Mouse (Mus musculus): Measurements from ENCODE around the gene Marc1. TPM values are rescaled to one million over a fixed set of nuclear protein-coding genes. Genes with fewer than 3 reads are reported as not detected.

Marc1 gene
- polyA plus RNA-seq, 1 experiment from 2014 or later, result 40.0 TPM

- Histone ChIP-seq H3K27me3 (no peaks in the 10 kb centered on the region), H3K4me3 (replicated peaks) (no peak overlapping the region), H3K27ac (replicated peaks) (no peak overlapping the region), H3K9me3 (replicated peaks) (no peaks in the 10 kb centered on the region), H3K9ac (no peak overlapping the region), H3K36me3 (replicated peaks) (no peaks in the 10 kb centered on the region), H3K4me2 (no peak overlapping the region), H3K4me1 (replicated peaks) (no peaks in the 10 kb centered on the region)
- no peak for ATAC-seq (ENCODE audit: insufficient read depth)
- 72% methylated on average over 5 of the region's 5 CpGs for WGBS (ENCODE audit: insufficient replicate concordance)
Observed at GRCm38 (mm10) chr1:184752671-184753070, 58.4 kb downstream of the Marc1 start.

- no peaks in the 10 kb centered on the region for H3K27me3 ChIP-seq
- H3K9ac ChIP-seq, result no peak overlapping the region
- H3K36me3 ChIP-seq (replicated peaks), result no peaks in the 10 kb centered on the region
- ATAC-seq (ENCODE audit: insufficient read depth), result no peak
- no peak overlapping the region for H3K27ac ChIP-seq (replicated peaks)
- H3K9me3 ChIP-seq (replicated peaks), result no peaks in the 10 kb centered on the region
- H3K4me3 ChIP-seq (replicated peaks), result no peak overlapping the region
- H3K4me2 ChIP-seq, result no peak overlapping the region
- WGBS (ENCODE audit: insufficient replicate concordance), result 54% methylated on average over 11 of the region's 11 CpGs
- H3K4me1 ChIP-seq (replicated peaks), result no peaks in the 10 kb centered on the region
Observed at GRCm38 (mm10) chr1:184750114-184750664, 60.9 kb downstream of the Marc1 start.

- Histone ChIP-seq H3K9me3 (replicated peaks) (no peaks in the 10 kb centered on the region), H3K4me2 (no peak overlapping the region), H3K27me3 (0 out of 2 replicates have a peak, but pooled peaks cover 6% of the 10 kb centered on the region), H3K27ac (replicated peaks) (no peak overlapping the region), H3K36me3 (replicated peaks) (no peaks in the 10 kb centered on the region), H3K4me3 (replicated peaks) (no peak overlapping the region), H3K4me1 (replicated peaks) (no peaks in the 10 kb centered on the region), H3K9ac (no peak overlapping the region)
- ATAC-seq (ENCODE audit: insufficient read depth), result no peak
- 51% methylated on average over 14 of the region's 14 CpGs for WGBS (ENCODE audit: insufficient replicate concordance)
Observed at GRCm38 (mm10) chr1:184748692-184749152, 62.4 kb downstream of the Marc1 start.

GRCm38 (mm10) chr1:184737876-184738479, 73.1 kb downstream of the Marc1 start:
- no peak overlapping the region for H3K4me2 ChIP-seq
- ATAC-seq (ENCODE audit: insufficient read depth), result no peak

GRCm38 (mm10) chr1:184737228-184737627, 73.9 kb downstream of the Marc1 start:
- Histone ChIP-seq H3K27ac (replicated peaks) (no peak overlapping the region), H3K9me3 (replicated peaks) (no peaks in the 10 kb centered on the region), H3K9ac (no peak overlapping the region), H3K4me1 (replicated peaks) (peaks cover 21% of the 10 kb centered on the region), H3K4me3 (replicated peaks) (no peak overlapping the region), H3K27me3 (peaks cover 84% of the 10 kb centered on the region), H3K4me2 (no peak overlapping the region), H3K36me3 (replicated peaks) (no peaks in the 10 kb centered on the region)
- ATAC-seq (ENCODE audit: insufficient read depth), result no peak
- 27% methylated on average over 2 of the region's 2 CpGs for WGBS (ENCODE audit: insufficient replicate concordance)

More at GRCm38 (mm10) chr1:184737876-184738479, 73.1 kb downstream of the Marc1 start:
- no peak overlapping the region for H3K27ac ChIP-seq (replicated peaks)
- peaks cover 77% of the 10 kb centered on the region for H3K27me3 ChIP-seq
- H3K9me3 ChIP-seq (replicated peaks), result no peaks in the 10 kb centered on the region
- no peak overlapping the region for H3K9ac ChIP-seq
- WGBS (ENCODE audit: insufficient replicate concordance), result 3% methylated on average over 14 of the region's 14 CpGs
- peaks cover 15% of the 10 kb centered on the region; the same call in 1 of the 2 replicates for H3K4me1 ChIP-seq (replicated peaks)
- H3K4me3 ChIP-seq (replicated peaks), result no peak overlapping the region
- H3K36me3 ChIP-seq (replicated peaks), result no peaks in the 10 kb centered on the region

MicroRNAs encoded within 50 kb of the gene (microRNA counts, 519-probe panel; counts per million panel counts)
- 4,025 counts per million, percentile 82 among the panel's probes with 10 or more counts for microRNA mmu-miR-1981

Small RNAs within 50 kb of the gene (microRNA-seq; reads per million reads assigned to microRNA genes)
- 313 reads per million, percentile 65 among the genes with 10 or more reads in this experiment for gene Mir1981

Other genes starting within 250 kb of the Marc1 start
- 8.1 and 8.4 TPM in 2 replicates for gene Hlx, start 78.7 kb downstream of the Marc1 start, polyA plus RNA-seq (2015; fragmentation: Nextera tagmentation; extraction: Ambion mirVana)
- 210 and 216 TPM in 2 replicates for gene Marc2, start 35.1 kb upstream of the Marc1 start, polyA plus RNA-seq (2015; fragmentation: Nextera tagmentation; extraction: Ambion mirVana)
- 2.0 and 2.3 TPM in 2 replicates for gene C130074G19Rik, start 71.9 kb upstream of the Marc1 start, polyA plus RNA-seq (2015; fragmentation: Nextera tagmentation; extraction: Ambion mirVana)
- gene Mark1, start 188.3 kb upstream of the Marc1 start, polyA plus RNA-seq (2015; fragmentation: Nextera tagmentation; extraction: Ambion mirVana), result 0.09 and 0.16 TPM in 2 replicates

All from liver, embryonic 15.5 days (tissue).